Mouse (Mus musculus): ENCODE data around the gene Myo1b. TPM values are rescaled to one million over a fixed set of nuclear protein-coding genes. Genes with fewer than 3 reads are reported as not detected.
"Not testable (repeated sequence)": the region's sequence is repeated elsewhere in the genome, so short reads cannot be mapped to it uniquely, and the experiment has no call there.

Gene Myo1b
- polyA plus RNA-seq, 1 experiment = not detected

DNA sequence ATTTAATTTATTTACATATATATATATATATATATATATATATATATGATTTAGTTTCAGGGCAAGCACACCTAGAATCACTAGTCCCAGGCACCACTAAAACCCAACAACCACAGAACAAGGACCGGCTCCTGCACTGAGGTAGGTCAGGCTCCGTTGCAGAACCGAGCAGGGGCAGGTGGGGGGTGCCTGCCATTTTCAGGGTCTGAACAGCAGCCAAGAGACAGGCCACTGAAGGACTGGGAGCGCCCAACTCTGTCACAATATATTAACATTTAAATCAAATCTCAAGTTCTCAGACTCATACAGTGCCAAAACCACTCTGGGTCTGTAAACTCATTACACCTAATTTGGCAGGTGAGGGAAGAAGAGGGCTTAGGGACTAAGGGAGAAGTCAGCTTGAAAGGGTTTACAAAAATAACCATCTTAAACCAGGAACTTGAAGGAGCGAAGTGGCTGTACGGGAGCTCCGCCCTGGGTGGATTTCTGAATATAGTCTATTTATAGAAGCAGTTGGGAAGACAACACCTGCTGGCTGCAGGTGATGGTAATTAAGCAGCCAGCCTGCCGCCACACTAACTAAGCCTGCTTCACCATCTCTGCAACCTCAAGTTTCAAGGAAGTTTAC, 30.4 kb downstream of the Myo1b start:
- TF ChIP-seq TAL1 (IDR thresholded peaks at IDR 0.05; ENCODE audit: low read length) (no peak), GATA1 (IDR thresholded peaks at IDR 0.05; ENCODE audit: low read length) (no peak)
- H3K36me3 ChIP-seq (ENCODE audit: control insufficient read depth) = no peaks in the 10 kb centered on the region

DNA sequence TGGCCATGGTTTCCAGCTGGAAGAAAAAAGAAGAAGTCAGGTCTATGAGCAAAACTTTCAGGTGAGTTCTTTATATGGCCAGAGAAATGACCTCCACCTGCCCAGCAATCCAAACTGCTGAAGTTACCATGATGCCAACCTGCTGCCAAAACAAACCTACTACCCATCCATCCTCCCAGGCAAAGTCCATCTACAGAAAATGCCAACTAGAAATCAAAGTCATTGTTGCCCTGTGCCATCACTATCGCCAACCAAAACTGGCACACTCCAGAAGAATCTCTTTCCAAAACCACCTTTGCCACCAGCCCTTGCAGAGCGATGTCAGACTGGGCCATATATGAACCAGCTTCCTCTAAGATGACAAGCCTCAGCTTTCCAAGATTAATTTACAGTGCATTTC, 32.7 kb downstream of the Myo1b start:
- Histone ChIP-seq H3K9me3 (ENCODE audit: control insufficient read depth, low read length) (no peaks in the 10 kb centered on the region), H3K36me3 (ENCODE audit: control insufficient read depth) (no peaks in the 10 kb centered on the region), H3K27me3 (ENCODE audit: control insufficient read depth) (no peaks in the 10 kb centered on the region), H3K4me3 (replicated peaks) (no peak overlapping the region), H3K4me1 (ENCODE audit: control insufficient read depth) (no peaks in the 10 kb centered on the region)
- TF ChIP-seq TAL1 (IDR thresholded peaks at IDR 0.05; ENCODE audit: low read length) (no peak), GATA1 (IDR thresholded peaks at IDR 0.05; ENCODE audit: low read length) (no peak)

More for the DNA sequence above, 30.4 kb downstream of the Myo1b start:
- no peaks in the 10 kb centered on the region for H3K27me3 ChIP-seq (ENCODE audit: control insufficient read depth)
- no peaks in the 10 kb centered on the region for H3K9me3 ChIP-seq (ENCODE audit: control insufficient read depth, low read length)
- no peak overlapping the region for H3K4me3 ChIP-seq (replicated peaks)
- H3K4me1 ChIP-seq (ENCODE audit: control insufficient read depth) = no peaks in the 10 kb centered on the region

- Histone ChIP-seq H3K4me1 (ENCODE audit: control insufficient read depth) (no peaks in the 10 kb centered on the region), H3K36me3 (ENCODE audit: control insufficient read depth) (no peaks in the 10 kb centered on the region), H3K27me3 (ENCODE audit: control insufficient read depth) (no peaks in the 10 kb centered on the region), H3K9me3 (ENCODE audit: control insufficient read depth, low read length) (no peaks in the 10 kb centered on the region), H3K4me3 (replicated peaks) (no peak overlapping the region)
- TF ChIP-seq TAL1 (IDR thresholded peaks at IDR 0.05; ENCODE audit: low read length) = no peak
- TF ChIP-seq GATA1 (IDR thresholded peaks at IDR 0.05; ENCODE audit: low read length) = no peak
Observed at GRCm38 (mm10) chr1:51882752-51883151, 33.1 kb downstream of the Myo1b start.

- Histone ChIP-seq H3K4me1 (ENCODE audit: control insufficient read depth) (no peaks in the 10 kb centered on the region), H3K27me3 (ENCODE audit: control insufficient read depth) (no peaks in the 10 kb centered on the region), H3K4me3 (replicated peaks) (no peak overlapping the region), H3K9me3 (ENCODE audit: control insufficient read depth, low read length) (no peaks in the 10 kb centered on the region), H3K36me3 (ENCODE audit: control insufficient read depth) (no peaks in the 10 kb centered on the region)
- TF ChIP-seq TAL1 (IDR thresholded peaks at IDR 0.05; ENCODE audit: low read length) (no peak), GATA1 (IDR thresholded peaks at IDR 0.05; ENCODE audit: low read length) (no peak)
Observed at GRCm38 (mm10) chr1:51879927-51880814, 35.7 kb downstream of the Myo1b start.

- no peaks in the 10 kb centered on the region for H3K27me3 ChIP-seq (ENCODE audit: control insufficient read depth)
- TF ChIP-seq TAL1 (IDR thresholded peaks at IDR 0.05; ENCODE audit: low read length) (no peak), GATA1 (IDR thresholded peaks at IDR 0.05; ENCODE audit: low read length) (no peak)
- H3K4me1 ChIP-seq (ENCODE audit: control insufficient read depth) = no peaks in the 10 kb centered on the region
- no peak overlapping the region for H3K4me3 ChIP-seq (replicated peaks)
- H3K9me3 ChIP-seq (ENCODE audit: control insufficient read depth, low read length) = no peaks in the 10 kb centered on the region
- H3K36me3 ChIP-seq (ENCODE audit: control insufficient read depth) = no peaks in the 10 kb centered on the region
Observed at GRCm38 (mm10) chr1:51879333-51879770, 36.5 kb downstream of the Myo1b start.

- Histone ChIP-seq H3K36me3 (ENCODE audit: control insufficient read depth) (no peaks in the 10 kb centered on the region), H3K27me3 (ENCODE audit: control insufficient read depth) (no peaks in the 10 kb centered on the region), H3K4me1 (ENCODE audit: control insufficient read depth) (no peaks in the 10 kb centered on the region), H3K4me3 (replicated peaks) (no peak overlapping the region), H3K9me3 (ENCODE audit: control insufficient read depth, low read length) (no peaks in the 10 kb centered on the region)
- TF ChIP-seq GATA1 (IDR thresholded peaks at IDR 0.05; ENCODE audit: low read length) (no peak), TAL1 (IDR thresholded peaks at IDR 0.05; ENCODE audit: low read length) (no peak)
Observed at GRCm38 (mm10) chr1:51875462-51876225, 40.2 kb downstream of the Myo1b start.

DNA sequence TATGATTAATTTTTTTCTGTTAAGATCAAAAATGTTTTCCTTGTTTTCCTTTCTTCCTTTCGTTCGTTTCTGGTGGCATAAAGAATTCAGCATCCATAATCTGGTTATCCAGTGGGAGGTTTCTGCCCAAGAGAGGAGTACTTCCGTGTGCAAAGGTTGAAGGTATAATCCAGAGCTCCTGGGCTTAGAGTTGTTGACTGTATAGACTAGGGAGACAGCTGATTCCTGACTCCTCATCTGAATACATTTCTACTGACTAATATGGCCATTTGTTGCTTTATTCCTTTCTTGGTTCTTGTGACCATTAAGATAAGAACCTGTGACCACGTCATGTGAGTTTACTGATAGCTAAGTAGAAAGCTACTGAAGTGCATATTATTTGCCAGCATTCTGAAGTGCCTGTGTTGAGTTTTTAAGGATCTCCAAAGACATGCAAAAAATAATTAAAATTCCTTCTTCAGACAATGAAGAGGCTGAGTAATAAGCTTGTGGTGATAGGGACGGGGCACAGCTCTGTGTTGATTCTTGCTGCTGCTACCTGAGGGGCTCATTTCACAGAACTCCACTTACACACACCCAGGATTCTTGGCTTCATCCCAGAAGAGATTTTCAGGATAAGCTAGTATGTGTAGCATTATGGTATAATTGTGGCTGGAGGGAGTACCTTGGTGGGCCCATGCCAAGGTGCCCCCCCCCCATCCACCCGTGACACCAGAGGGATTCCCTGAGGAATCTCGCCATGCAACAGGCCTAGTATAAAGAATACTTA, 43.2 kb downstream of the Myo1b start:
- Histone ChIP-seq H3K27me3 (ENCODE audit: control insufficient read depth) (no peaks in the 10 kb centered on the region), H3K36me3 (ENCODE audit: control insufficient read depth) (no peaks in the 10 kb centered on the region), H3K4me1 (ENCODE audit: control insufficient read depth) (no peaks in the 10 kb centered on the region), H3K9me3 (ENCODE audit: control insufficient read depth, low read length) (no peaks in the 10 kb centered on the region), H3K4me3 (replicated peaks) (no peak overlapping the region)
- TF ChIP-seq GATA1 (IDR thresholded peaks at IDR 0.05; ENCODE audit: low read length) = no peak
- no peak for TF ChIP-seq TAL1 (IDR thresholded peaks at IDR 0.05; ENCODE audit: low read length)

DNA sequence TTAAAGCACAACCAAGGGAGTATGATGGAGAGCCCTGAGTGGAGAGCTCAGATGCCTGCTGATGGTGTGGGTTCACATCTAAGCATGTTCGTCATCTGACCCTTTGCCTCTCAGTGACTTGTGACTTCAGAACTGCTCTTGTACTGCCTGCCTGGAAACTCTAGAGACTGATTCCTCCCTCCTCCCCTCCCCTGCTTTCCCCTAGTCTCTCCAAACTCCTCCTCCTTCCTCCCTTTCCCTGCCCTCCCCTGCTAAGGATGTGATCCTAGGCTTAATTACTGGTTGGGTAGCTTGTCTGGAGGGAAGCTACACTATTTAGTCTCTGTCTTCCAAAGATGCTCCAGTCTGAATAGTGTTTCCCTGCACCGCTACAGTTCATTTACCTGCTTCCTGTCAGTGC, 44.6 kb downstream of the Myo1b start:
- not testable (repeated sequence) for H3K4me3 ChIP-seq (replicated peaks); H3K9me3 ChIP-seq (ENCODE audit: control insufficient read depth, low read length); H3K36me3 ChIP-seq (ENCODE audit: control insufficient read depth); H3K4me1 ChIP-seq (ENCODE audit: control insufficient read depth); H3K27me3 ChIP-seq (ENCODE audit: control insufficient read depth)
